Mouse (Mus musculus) midbrain, embryonic 16.5 days (tissue): ENCODE results near the gene Ercc1. TPM values are rescaled to one million over a fixed set of nuclear protein-coding genes. Genes with fewer than 3 reads are reported as not detected.
A peak's percentile ranks its signal among the peaks of the same experiment; 100 is the strongest.

ENCODE experiments used
- ATAC-seq: fragments of 200-750 bp; cut with Nextera tagmentation; 2 replicates; pipeline ENCODE4 v1.8.0; 2017; ENCODE audit warnings: moderate TSS enrichment
- H3K27ac ChIP-seq: fragments of 300-500 bp; sonication (generic); 2 replicates; pipeline ENCODE4 v1.5.1; 2014; ENCODE audit warnings: mild to moderate bottlenecking, low read length, mixed read lengths
- H3K27me3 ChIP-seq: fragments of 300-500 bp; sonication (generic); 2 replicates; pipeline ENCODE4 v1.6.1; 2014; ENCODE audit warnings: low read depth, low read length, mixed read lengths; ENCODE audit not compliant: control insufficient read depth, insufficient read depth
- H3K36me3 ChIP-seq: fragments of 300-500 bp; sonication (generic); 2 replicates; pipeline ENCODE4 v1.6.1; 2014; ENCODE audit warnings: mild to moderate bottlenecking, low read length, moderate library complexity, mixed read lengths; ENCODE audit not compliant: control insufficient read depth, insufficient read depth
- H3K4me1 ChIP-seq: fragments of 300-500 bp; sonication (generic); 2 replicates; pipeline ENCODE4 v1.6.1; 2014; ENCODE audit warnings: mild to moderate bottlenecking, low read length, mixed read lengths; ENCODE audit not compliant: control insufficient read depth, insufficient read depth
- H3K4me2 ChIP-seq: fragments of 300-500 bp; sonication (generic); 2 replicates; pipeline ENCODE4 v1.6.1; 2014; ENCODE audit warnings: mild to moderate bottlenecking, low read length, mixed read lengths
- H3K4me3 ChIP-seq: fragments of 300-500 bp; sonication (generic); 2 replicates; pipeline ENCODE4 v1.5.1; 2014; ENCODE audit warnings: low read depth, mild to moderate bottlenecking, low read length, moderate library complexity, mixed read lengths
- H3K9ac ChIP-seq: fragments of 300-500 bp; sonication (generic); 2 replicates; pipeline ENCODE4 v1.6.1; 2014; ENCODE audit warnings: low read depth, low read length, mixed read lengths
- H3K9me3 ChIP-seq: fragments of 300-500 bp; sonication (generic); replicated peaks from 2 replicates; pipeline ENCODE4 v1.6.1; 2014; ENCODE audit warnings: mild to moderate bottlenecking, low read length, mixed read lengths; ENCODE audit not compliant: control insufficient read depth, poor library complexity, severe bottlenecking
- WGBS: fragments of 180-500 bp; shearing (Covaris S2); extraction: QIAGEN DNeasy Blood & Tissue Kit; methylation state at CpG from one replicate; pipeline ENCODE4 v1.1.7; 2014; 5-methylcytosine and 5-hydroxymethylcytosine counted together
- polyA plus RNA-seq: library from polyadenylated mRNA; unstranded; fragments of >200 nt; fragmentation: Nextera tagmentation; extraction: Ambion mirVana; gene quantifications from 2 replicates; pipeline ENCODE4 v1.2.1, GENCODE M21; 2015

Ercc1 gene
- polyA plus RNA-seq, 1 experiment from 2014 or later, result 82.4 TPM

GRCm38 (mm10) chr7:19356311-19356710 is 11.7 kb downstream of the Ercc1 start:
- Histone ChIP-seq H3K36me3 (peaks cover 23% of the 10 kb centered on the region), H3K4me1 (peaks cover 12% of the 10 kb centered on the region), H3K9me3 (no peaks in the 10 kb centered on the region), H3K4me3 (no peak overlapping the region), H3K4me2 (no peak overlapping the region), H3K27me3 (no peaks in the 10 kb centered on the region), H3K27ac (no peak overlapping the region), H3K9ac (no peak overlapping the region)
- WGBS, result 83% methylated on average over 10 of the region's 10 CpGs
- ATAC-seq, result no peak

- Histone ChIP-seq H3K27ac (no peak overlapping the region), H3K4me2 (peak overlapping the region; percentile 98; the same call in 1 of the 2 replicates), H3K36me3 (peaks cover 20% of the 10 kb centered on the region), H3K27me3 (no peaks in the 10 kb centered on the region), H3K9me3 (no peaks in the 10 kb centered on the region), H3K4me1 (peaks cover 12% of the 10 kb centered on the region), H3K9ac (peak overlapping the region; percentile 73; the same call in 1 of the 2 replicates), H3K4me3 (no peak overlapping the region)
- 91% methylated on average over 25 of the region's 25 CpGs for WGBS
- ATAC-seq, result no peak
Measured at GRCm38 (mm10) chr7:19357381-19358375, 13.1 kb downstream of the Ercc1 start.

DNA sequence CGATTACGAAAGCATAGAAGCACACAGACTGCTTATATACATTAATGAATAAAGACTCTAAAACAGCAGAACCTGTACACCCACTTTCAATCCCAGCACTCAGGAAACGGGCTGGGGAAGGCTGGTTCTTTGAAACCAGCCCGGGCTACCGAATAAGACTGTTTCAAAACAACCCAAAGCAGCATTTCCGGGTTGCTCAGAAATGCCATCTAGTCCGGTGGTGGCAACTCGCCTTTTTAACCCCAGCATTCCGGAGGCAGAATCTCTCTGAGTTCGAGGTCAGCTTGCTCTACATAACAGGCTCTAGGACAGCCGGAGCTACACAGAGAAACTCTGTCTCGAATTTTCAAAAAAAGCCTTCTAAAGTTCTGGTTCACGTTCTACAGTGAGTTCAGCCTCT is 14.1 kb downstream of the Ercc1 start:
- no peak for ATAC-seq
- 24% methylated on average over 13 of the region's 13 CpGs for WGBS
- H3K9ac ChIP-seq, result peak overlapping the region; percentile 73
- H3K4me2 ChIP-seq, result peak overlapping the region; percentile 98
- 0 out of 2 replicates have a peak overlapping the region, but pooled peaks have one; percentile 72 for H3K27ac ChIP-seq
- H3K9me3 ChIP-seq, result no peaks in the 10 kb centered on the region
- peak overlapping the region; percentile 73 for H3K4me3 ChIP-seq
- no peaks in the 10 kb centered on the region for H3K27me3 ChIP-seq
- H3K36me3 ChIP-seq, result peaks cover 14% of the 10 kb centered on the region
- peaks cover 12% of the 10 kb centered on the region for H3K4me1 ChIP-seq

GRCm38 (mm10) chr7:19359299-19359891 is 14.8 kb downstream of the Ercc1 start, which contains the start of the genes Cd3eap and Ppp1r13l:
Gene Cd3eap, minus strand, starts transcription at chr7:19359483.
Gene Ppp1r13l, plus strand, starts transcription at chr7:19359749.
- H3K4me1 ChIP-seq, result peaks cover 12% of the 10 kb centered on the region
- H3K27ac ChIP-seq, result peak within 1 kb of the TSS; percentile 72
- WGBS, result under 1% methylated on average over 31 of the region's 31 CpGs

GRCm38 (mm10) chr7:19359892-19360641 is 15.5 kb downstream of the Ercc1 start:
- WGBS, result under 1% methylated on average over 45 of the region's 45 CpGs
- Histone ChIP-seq H3K27ac (peak overlapping the region; percentile 72), H3K4me3 (peak overlapping the region; percentile 73)

More at GRCm38 (mm10) chr7:19359299-19359891, 14.8 kb downstream of the Ercc1 start, which contains the start of the genes Cd3eap and Ppp1r13l:
- no peaks in the 10 kb centered on the region for H3K9me3 ChIP-seq
- peaks cover 10% of the 10 kb centered on the region for H3K36me3 ChIP-seq
- peak within 1 kb of the TSS; percentile 73 for H3K4me3 ChIP-seq
- ATAC-seq, result peak; percentile 85
- peak within 1 kb of the TSS; percentile 73 for H3K9ac ChIP-seq
- H3K4me2 ChIP-seq, result peak within 1 kb of the TSS; percentile 98
- H3K27me3 ChIP-seq, result no peaks in the 10 kb centered on the region

DNA sequence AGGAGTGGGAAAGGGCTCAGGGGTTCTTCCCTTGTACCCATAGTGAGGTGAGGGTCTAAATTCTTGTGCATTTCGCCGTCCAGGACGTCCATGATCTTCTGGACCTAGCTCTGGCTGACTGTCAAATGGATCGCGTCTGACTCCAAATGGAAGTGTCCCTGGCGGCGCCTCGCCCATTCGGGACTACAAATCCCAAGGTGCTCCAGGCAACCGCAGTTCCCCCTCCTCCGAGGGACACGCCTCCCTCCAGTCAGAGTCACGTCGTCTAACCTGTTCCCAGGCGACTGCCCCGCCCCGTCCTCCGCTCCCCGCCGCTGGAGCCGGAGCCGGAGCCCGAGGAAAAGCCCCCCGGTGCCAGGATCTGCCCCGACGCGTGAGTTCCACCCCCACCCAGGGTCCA is 16.4 kb downstream of the Ercc1 start:
- ATAC-seq, result peak; percentile 59
- peaks cover 6% of the 10 kb centered on the region for H3K36me3 ChIP-seq
- H3K9me3 ChIP-seq, result no peaks in the 10 kb centered on the region
- peak overlapping the region; percentile 47 for H3K9ac ChIP-seq
- peaks cover 12% of the 10 kb centered on the region for H3K4me1 ChIP-seq
- no peaks in the 10 kb centered on the region for H3K27me3 ChIP-seq
- peak overlapping the region; percentile 73 for H3K4me3 ChIP-seq
- no peak overlapping the region for H3K27ac ChIP-seq
- peak overlapping the region; percentile 98 for H3K4me2 ChIP-seq
- WGBS, result 1% methylated on average over 20 of the region's 27 CpGs

More at GRCm38 (mm10) chr7:19359892-19360641, 15.5 kb downstream of the Ercc1 start:
- peak overlapping the region; percentile 73 for H3K9ac ChIP-seq
- H3K27me3 ChIP-seq, result no peaks in the 10 kb centered on the region
- no peaks in the 10 kb centered on the region for H3K9me3 ChIP-seq
- peaks cover 9% of the 10 kb centered on the region for H3K36me3 ChIP-seq
- peak overlapping the region; percentile 98 for H3K4me2 ChIP-seq
- peaks cover 12% of the 10 kb centered on the region for H3K4me1 ChIP-seq
- ATAC-seq, result peak; percentile 69

GRCm38 (mm10) chr7:19361720-19362119 is 17.1 kb downstream of the Ercc1 start:
- H3K36me3 ChIP-seq, result 0 out of 2 replicates have a peak, but pooled peaks cover 2% of the 10 kb centered on the region
- H3K4me1 ChIP-seq, result peaks cover 12% of the 10 kb centered on the region
- no peaks in the 10 kb centered on the region for H3K27me3 ChIP-seq
- H3K27ac ChIP-seq, result no peak overlapping the region
- peak overlapping the region; percentile 98 for H3K4me2 ChIP-seq
- no peak overlapping the region for H3K9ac ChIP-seq
- no peaks in the 10 kb centered on the region for H3K9me3 ChIP-seq
- H3K4me3 ChIP-seq, result peak overlapping the region; percentile 73
- no peak for ATAC-seq
- WGBS, result 14% methylated on average over 16 of the region's 16 CpGs

GRCm38 (mm10) chr7:19362276-19362675 is 17.7 kb downstream of the Ercc1 start:
- H3K9ac ChIP-seq, result no peak overlapping the region
- H3K36me3 ChIP-seq, result no peaks in the 10 kb centered on the region
- H3K4me1 ChIP-seq, result peaks cover 12% of the 10 kb centered on the region
- H3K4me2 ChIP-seq, result no peak overlapping the region
- no peaks in the 10 kb centered on the region for H3K9me3 ChIP-seq
- WGBS, result 13% methylated on average over 4 of the region's 4 CpGs
- no peak overlapping the region for H3K4me3 ChIP-seq
- no peaks in the 10 kb centered on the region for H3K27me3 ChIP-seq
- no peak overlapping the region for H3K27ac ChIP-seq
- no peak for ATAC-seq
